Mouse (Mus musculus) liver, embryonic 14.5 days (tissue): ENCODE measurements at regions not wholly inside any gene's neighbourhood (a gene's known extent, or its start where the extent isn't known, plus 50 kb on each side); places are given as distances from the start of the nearest gene placed in this dataset.

Experiments
- ATAC-seq: fragments of 200-750 bp; cut with Nextera tagmentation; 2 replicates; pipeline ENCODE4 v1.8.0; 2017; ENCODE audit warnings: moderate number of reproducible peaks, mild to moderate bottlenecking, moderate library complexity; ENCODE audit not compliant: insufficient read depth
- DNase-seq, 3 experiments: peaks; one replicate each; pipeline ENCODE4 v3.0.0-alpha.2; 2012 to 2013; ENCODE audit warnings: low read depth in 3 of 3, low spot score in 3 of 3
- H3K27ac ChIP-seq: fragments of 300-500 bp; sonication (generic); 2 replicates; pipeline ENCODE4 v1.5.1; 2014; ENCODE audit warnings: moderate library complexity, mild to moderate bottlenecking, control low read depth, inconsistent platforms
- H3K27me3 ChIP-seq: fragments of 300-500 bp; sonication (generic); 2 replicates; pipeline ENCODE4 v1.6.1; 2014; ENCODE audit warnings: mild to moderate bottlenecking, low read length, moderate library complexity; ENCODE audit not compliant: control insufficient read depth, insufficient read depth
- H3K36me3 ChIP-seq: fragments of 300-500 bp; sonication (generic); replicated peaks from 2 replicates; pipeline ENCODE4 v1.6.1; 2014; ENCODE audit warnings: low read depth; ENCODE audit not compliant: control insufficient read depth, insufficient read depth
- H3K4me1 ChIP-seq, 2 experiments: fragments of 200-500 bp in 1 of 2; fragments of 300-500 bp in 1 of 2; sonication (generic) in 1 of 2; replicated peaks; 2 replicates each; pipeline ENCODE4 v1.6.1; 2012 to 2014; ENCODE audit warnings: antibody characterized with exemption in 1 of 2, inconsistent platforms in 1 of 2, low read length in 1 of 2; ENCODE audit not compliant: control insufficient read depth in 2 of 2, insufficient read depth in 2 of 2
- H3K4me2 ChIP-seq: fragments of 300-500 bp; sonication (generic); 2 replicates; pipeline ENCODE4 v1.6.1; 2014; ENCODE audit warnings: low read depth, mild to moderate bottlenecking, control low read depth, moderate library complexity
- H3K4me3 ChIP-seq, 2 experiments: fragments of 200-500 bp in 1 of 2; fragments of 300-500 bp in 1 of 2; sonication (generic) in 1 of 2; 2 replicates each; pipeline ENCODE4 v1.5.1; 2012 to 2014; ENCODE audit warnings: low read depth in 2 of 2, low read length in 2 of 2, mild to moderate bottlenecking in 2 of 2, control low read depth in 1 of 2, inconsistent platforms in 1 of 2, moderate library complexity in 1 of 2; ENCODE audit not compliant: insufficient read depth in 1 of 2
- H3K9ac ChIP-seq: fragments of 300-500 bp; sonication (generic); replicated peaks from 2 replicates; pipeline ENCODE4 v1.6.1; 2014; ENCODE audit warnings: mild to moderate bottlenecking, control low read depth, moderate library complexity
- H3K9me3 ChIP-seq: fragments of 300-500 bp; sonication (generic); 2 replicates; pipeline ENCODE4 v1.6.1; 2016; ENCODE audit warnings: low read length, mixed read lengths; ENCODE audit not compliant: control insufficient read depth
- CTCF ChIP-seq: IDR thresholded peaks from 2 replicates; pipeline ENCODE4 v1.5.1; 2016; ENCODE audit warnings: antibody characterized with exemption, low read depth, control low read depth
- EP300 ChIP-seq: IDR thresholded peaks from 2 replicates; pipeline ENCODE4 v1.6.1; 2016; ENCODE audit warnings: antibody characterized with exemption, low read depth
- WGBS: fragments of 180-500 bp; shearing (Covaris S2); extraction: QIAGEN DNeasy Blood & Tissue Kit; methylation state at CpG from one replicate; pipeline ENCODE4 v1.1.7; 2014; ENCODE audit not compliant: insufficient replicate concordance; 5-methylcytosine and 5-hydroxymethylcytosine counted together

- Histone ChIP-seq H3K9ac (no peak overlapping the region), H3K27me3 (peaks cover 16% of the 10 kb centered on the region), H3K36me3 (no peaks in the 10 kb centered on the region), H3K27ac (no peak overlapping the region), H3K4me3 (no peak overlapping the region), H3K4me2 (no peak overlapping the region), H3K4me1 (peaks cover 0 to 3% of the 10 kb centered on the region in 2 experiments; a peak in 1 of 4 replicates), H3K9me3 (no peaks in the 10 kb centered on the region)
- DNase-seq = no peak
- no peak for ATAC-seq
- no peak for TF ChIP-seq EP300
- TF ChIP-seq CTCF = no peak
- 42% methylated on average over 3 of the region's 3 CpGs for WGBS
Observed at GRCm38 (mm10) chr9:118390679-118391078, 87.3 kb upstream of the Eomes start.

- TF ChIP-seq EP300 (no peak), CTCF (no peak)
- Histone ChIP-seq H3K27me3 (peaks cover 16% of the 10 kb centered on the region), H3K9me3 (no peaks in the 10 kb centered on the region), H3K4me2 (no peak overlapping the region), H3K36me3 (no peaks in the 10 kb centered on the region), H3K4me1 (peaks cover 0 to 5% of the 10 kb centered on the region in 2 experiments; a peak in 1 of 4 replicates), H3K4me3 (no peak overlapping the region), H3K9ac (no peak overlapping the region), H3K27ac (no peak overlapping the region)
- 59% methylated on average over 7 of the region's 7 CpGs for WGBS
- ATAC-seq = no peak
- no peak for DNase-seq
Observed at GRCm38 (mm10) chr9:118391715-118392114, 86.3 kb upstream of the Eomes start.

GRCm38 (mm10) chr9:118392796-118393195 lies 85.2 kb upstream of the Eomes start:
- ATAC-seq (no peak), DNase-seq (no peak)
- peaks cover 0 to 5% of the 10 kb centered on the region in 2 experiments; a peak in 1 of 4 replicates for H3K4me1 ChIP-seq
- H3K4me3 ChIP-seq = no peak overlapping the region
- peaks cover 16% of the 10 kb centered on the region for H3K27me3 ChIP-seq
- no peaks in the 10 kb centered on the region for H3K36me3 ChIP-seq
- H3K9ac ChIP-seq = no peak overlapping the region
- 66% methylated on average over 1 of the region's 1 CpGs for WGBS
- H3K4me2 ChIP-seq = no peak overlapping the region
- H3K9me3 ChIP-seq = no peaks in the 10 kb centered on the region
- H3K27ac ChIP-seq = no peak overlapping the region
- TF ChIP-seq CTCF (no peak), EP300 (no peak)

- WGBS = 42% methylated on average over 4 of the region's 4 CpGs
- no peak overlapping the region for H3K27ac ChIP-seq
- H3K9me3 ChIP-seq = no peaks in the 10 kb centered on the region
- no peak for TF ChIP-seq EP300
- no peak for TF ChIP-seq CTCF
- DNase-seq (no peak), ATAC-seq (no peak)
- H3K27me3 ChIP-seq = peaks cover 16% of the 10 kb centered on the region
- no peak overlapping the region for H3K4me3 ChIP-seq
- H3K36me3 ChIP-seq = no peaks in the 10 kb centered on the region
- no peak overlapping the region for H3K4me2 ChIP-seq
- peaks cover 0 to 5% of the 10 kb centered on the region in 2 experiments; a peak in 1 of 4 replicates for H3K4me1 ChIP-seq
- no peak overlapping the region for H3K9ac ChIP-seq
Observed at GRCm38 (mm10) chr9:118393567-118393966, 84.4 kb upstream of the Eomes start.

GRCm38 (mm10) chr9:118396425-118397053 lies 81.5 kb upstream of the Eomes start:
- H3K9ac ChIP-seq = no peak overlapping the region
- H3K4me3 ChIP-seq = no peak overlapping the region
- TF ChIP-seq EP300 = no peak
- no peak for TF ChIP-seq CTCF
- no peak overlapping the region for H3K27ac ChIP-seq
- no peaks in the 10 kb centered on the region for H3K9me3 ChIP-seq
- ATAC-seq = no peak
- H3K27me3 ChIP-seq = no peaks in the 10 kb centered on the region
- no peaks in the 10 kb centered on the region for H3K36me3 ChIP-seq
- H3K4me2 ChIP-seq = no peak overlapping the region
- H3K4me1 ChIP-seq = peaks cover 0 to 5% of the 10 kb centered on the region in 2 experiments; a peak in 1 of 4 replicates
- WGBS = 38% methylated on average over 2 of the region's 2 CpGs
- no peak for DNase-seq
